ENCODE assay signal across 8 mouse cellular contexts in genomic region chr19:58119681-58120173, GRCm38 (mm10).
DNase-seq lines count a peak whose midpoint lies in the region; ATAC-seq and TF ChIP-seq lines count a peak whose summit lies in the region.

No protein-coding gene starts in this region.

- DNase-seq in intestine, embryonic 14.5 days (ENCODE audit: low spot score): peak; percentile 73
- peak; percentile 10 for DNase-seq in thymus, postnatal 0 days (ENCODE audit: low spot score)
- no peak for DNase-seq in thymus, postnatal 4 days
- no peak for DNase-seq in spleen, postnatal 10 days (ENCODE audit: low spot score in 2 of 2)
- DNase-seq in adrenal gland, adult 18-20 months (ENCODE audit: low spot score in 2 of 2): no peak
- no peak for DNase-seq in layer of hippocampus, postnatal 36 days

- peak overlapping the region; percentile 13; the same call in 1 of the 2 replicates for H3K9ac ChIP-seq in intestine, embryonic 14.5 days (ENCODE audit: low read length)
- no peak overlapping the region for H3K9ac ChIP-seq in intestine, postnatal 0 days (ENCODE audit: low read depth, low read length)
- no peak overlapping the region for H3K9ac ChIP-seq in intestine, embryonic 15.5 days

- H3K4me3 ChIP-seq in intestine, embryonic 14.5 days (ENCODE audit: low read depth, low read length): no peak overlapping the region
- no peak overlapping the region for H3K4me3 ChIP-seq in intestine, postnatal 0 days (ENCODE audit: low read depth, low read length)
- no peak overlapping the region for H3K4me3 ChIP-seq in intestine, embryonic 15.5 days (replicated peaks)

- no peaks in the 10 kb centered on the region for H3K27me3 ChIP-seq in intestine, embryonic 14.5 days (replicated peaks; ENCODE audit: control insufficient read depth, insufficient read depth, low read length)
- no peaks in the 10 kb centered on the region for H3K27me3 ChIP-seq in intestine, postnatal 0 days (replicated peaks; ENCODE audit: control insufficient read depth, insufficient read depth, low read length)
- no peaks in the 10 kb centered on the region for H3K27me3 ChIP-seq in intestine, embryonic 15.5 days (replicated peaks)

- WGBS in intestine, embryonic 14.5 days: 23% methylated on average over 13 of the region's 13 CpGs
- WGBS in intestine, postnatal 0 days: 52% methylated on average over 13 of the region's 13 CpGs
- WGBS in intestine, embryonic 15.5 days: 26% methylated on average over 13 of the region's 13 CpGs

- H3K36me3 ChIP-seq in intestine, embryonic 14.5 days (ENCODE audit: control insufficient read depth, insufficient read depth, low read length): 0 out of 2 replicates have a peak, but pooled peaks cover 3% of the 10 kb centered on the region
- no peaks in the 10 kb centered on the region for H3K36me3 ChIP-seq in intestine, postnatal 0 days (ENCODE audit: control insufficient read depth, insufficient read depth)
- no peaks in the 10 kb centered on the region for H3K36me3 ChIP-seq in intestine, embryonic 15.5 days

- TF ChIP-seq CTCF in intestine, postnatal 0 days (IDR thresholded peaks at IDR 0.05; ENCODE audit: low read depth): no peak

- ATAC-seq in intestine, embryonic 14.5 days (replicated peaks; ENCODE audit: low FRiP score, low TSS enrichment, low read depth): peak; percentile 73
- ATAC-seq in intestine, postnatal 0 days: no peak
- ATAC-seq in intestine, embryonic 15.5 days: peak; percentile 53; the same call in 1 of the 2 replicates

- H3K4me2 ChIP-seq in intestine, embryonic 14.5 days (ENCODE audit: low read length): peak overlapping the region; percentile 36
- no peak overlapping the region for H3K4me2 ChIP-seq in intestine, postnatal 0 days (replicated peaks; ENCODE audit: low read depth)
- H3K4me2 ChIP-seq in intestine, embryonic 15.5 days (replicated peaks): peak overlapping the region; percentile 22; the same call in 1 of the 2 replicates

- H3K9me3 ChIP-seq in intestine, embryonic 14.5 days (ENCODE audit: control insufficient read depth, low read length): no peaks in the 10 kb centered on the region
- H3K9me3 ChIP-seq in intestine, postnatal 0 days (ENCODE audit: control insufficient read depth): no peaks in the 10 kb centered on the region
- no peaks in the 10 kb centered on the region for H3K9me3 ChIP-seq in intestine, embryonic 15.5 days

- H3K4me1 ChIP-seq in intestine, embryonic 14.5 days (replicated peaks; ENCODE audit: control insufficient read depth, insufficient read depth, low read length): peaks cover 25% of the 10 kb centered on the region
- H3K4me1 ChIP-seq in intestine, postnatal 0 days (replicated peaks; ENCODE audit: control insufficient read depth, insufficient read depth, low read length): no peaks in the 10 kb centered on the region
- H3K4me1 ChIP-seq in intestine, embryonic 15.5 days (replicated peaks): peaks cover 5% of the 10 kb centered on the region; the same call in 1 of the 2 replicates

- H3K27ac ChIP-seq in intestine, embryonic 14.5 days (ENCODE audit: low read depth): peak overlapping the region; percentile 77; the same call in 1 of the 2 replicates
- H3K27ac ChIP-seq in intestine, postnatal 0 days (ENCODE audit: low read depth, low read length): no peak overlapping the region
- H3K27ac ChIP-seq in intestine, embryonic 15.5 days: no peak overlapping the region

Comparison
In these comparisons a context has a peak if more than half of its experiments do, and no peak if none do; other contexts are left out.
1. DNase-seq: peak in intestine, embryonic 14.5 days (single experiment) and thymus, postnatal 0 days (single experiment); none in thymus, postnatal 4 days (single experiment), spleen, postnatal 10 days (0 of 2), adrenal gland, adult 18-20 months (0 of 2) and layer of hippocampus, postnatal 36 days (0 of 2).